Mouse (Mus musculus) C2C12 (cell line): Measurements from ENCODE around the gene Aaas. TPM values are rescaled to one million over a fixed set of nuclear protein-coding genes. Genes with fewer than 3 reads are reported as not detected.

ENCODE experiments used
- H3K27me3 ChIP-seq: one replicate; pipeline ENCODE4 v1.6.1; 2011; ENCODE audit not compliant: control insufficient read depth, insufficient read depth, insufficient read length
- H3K36me3 ChIP-seq: one replicate; pipeline ENCODE4 v1.6.1; 2011; ENCODE audit not compliant: control insufficient read depth, insufficient read depth
- H3K4me3 ChIP-seq: one replicate; pipeline ENCODE4 v1.5.1; 2011; ENCODE audit warnings: mild to moderate bottlenecking, control low read depth; ENCODE audit not compliant: poor library complexity, insufficient read depth, severe bottlenecking
- H3K79me2 ChIP-seq: one replicate; pipeline ENCODE4 v1.6.1; 2011; ENCODE audit not compliant: control insufficient read depth, insufficient read depth
- H3K79me3 ChIP-seq: one replicate; pipeline ENCODE4 v1.6.1; 2011; ENCODE audit warnings: low read depth, control low read depth
- H3ac ChIP-seq: one replicate; pipeline ENCODE3; 2011; ENCODE audit warnings: low read depth; ENCODE audit not compliant: control insufficient read depth, insufficient read length
- CEBPB ChIP-seq: IDR thresholded peaks from one replicate; pipeline ENCODE4 v1.6.1; 2011; ENCODE audit warnings: low read depth, mild to moderate bottlenecking, control low read depth, moderate library complexity
- CTCF ChIP-seq: IDR thresholded peaks from one replicate; pipeline ENCODE4 v1.5.1; 2011; ENCODE audit not compliant: control insufficient read depth, insufficient read depth, insufficient read length
- FOSL1 ChIP-seq: IDR thresholded peaks from one replicate; pipeline ENCODE4 v1.8.0; 2011; ENCODE audit warnings: mild to moderate bottlenecking, low read length; ENCODE audit not compliant: poor library complexity, insufficient read depth, severe bottlenecking
- MAX ChIP-seq: IDR thresholded peaks from one replicate; pipeline ENCODE4 v1.6.1; 2011; ENCODE audit warnings: mild to moderate bottlenecking, control low read depth
- MYOD1 ChIP-seq: IDR thresholded peaks from one replicate; pipeline ENCODE4 v1.6.1; 2011; ENCODE audit warnings: low read depth; ENCODE audit not compliant: control insufficient read depth, insufficient read length
- MYOG ChIP-seq: IDR thresholded peaks from one replicate; pipeline ENCODE4 v1.6.1; 2011; ENCODE audit not compliant: control insufficient read depth, insufficient read length; ENCODE audit errors: extremely low read depth
- USF1 ChIP-seq: IDR thresholded peaks from one replicate; pipeline ENCODE4 v1.6.1; 2011; ENCODE audit warnings: low read depth, mild to moderate bottlenecking, control low read depth, moderate library complexity
- polyA plus RNA-seq: library from polyadenylated mRNA; unstranded; fragments of >200 nt; fragmentation: generic; extraction: Trizol; gene quantifications from one replicate; pipeline ENCODE4 v1.2.1, GENCODE M21; 2012; ENCODE audit warnings: missing spikeins

Gene Aaas
- polyA plus RNA-seq, 1 experiment, result 217 TPM

GRCm38 (mm10) chr15:102355134-102355870, 4.7 kb upstream of the Aaas start:
- no peak overlapping the region for H3K4me3 ChIP-seq
- peak overlapping the region; percentile 0 for H3ac ChIP-seq
- H3K27me3 ChIP-seq, result no peaks in the 10 kb centered on the region
- H3K36me3 ChIP-seq, result no peaks in the 10 kb centered on the region
- no peaks in the 10 kb centered on the region for H3K79me3 ChIP-seq
- TF ChIP-seq USF1 (no peak), MAX (no peak), FOSL1 (no peak), CTCF (peak; percentile 52), CEBPB (no peak), MYOD1 (no peak), MYOG (no peak)
- peaks cover 2% of the 10 kb centered on the region for H3K79me2 ChIP-seq

DNA sequence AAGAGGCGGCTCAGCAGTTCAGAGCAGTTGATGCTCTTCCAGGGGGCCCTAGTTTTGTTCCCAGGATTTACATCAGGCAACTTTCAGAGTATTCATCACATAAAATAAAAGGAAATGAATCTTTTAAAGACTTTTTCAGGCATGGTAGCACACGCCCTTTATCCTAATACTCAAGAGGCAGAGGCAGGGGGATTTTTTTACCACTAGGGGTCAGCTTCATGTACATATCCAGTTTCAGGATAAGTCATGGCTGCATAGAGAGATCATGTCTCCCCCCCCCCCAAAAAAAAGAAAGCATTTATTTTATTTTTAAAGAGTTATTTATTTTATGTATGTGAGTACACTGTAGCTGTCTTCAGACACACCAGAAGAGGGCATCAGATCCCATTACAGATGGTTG, 3.4 kb upstream of the Aaas start:
- TF ChIP-seq FOSL1, result no peak
- no peak for TF ChIP-seq MYOD1
- TF ChIP-seq CTCF, result no peak
- no peak for TF ChIP-seq CEBPB
- no peak for TF ChIP-seq MYOG
- TF ChIP-seq MAX, result no peak
- TF ChIP-seq USF1, result no peak
- Histone ChIP-seq H3K79me3 (peaks cover 11% of the 10 kb centered on the region), H3K79me2 (peaks cover 15% of the 10 kb centered on the region), H3K4me3 (no peak overlapping the region), H3K27me3 (no peaks in the 10 kb centered on the region), H3ac (no peak overlapping the region), H3K36me3 (no peaks in the 10 kb centered on the region)

- Histone ChIP-seq H3K79me3 (peaks cover 14% of the 10 kb centered on the region), H3K36me3 (peaks cover 14% of the 10 kb centered on the region), H3K27me3 (no peaks in the 10 kb centered on the region), H3K4me3 (no peak overlapping the region), H3ac (no peak overlapping the region), H3K79me2 (peaks cover 25% of the 10 kb centered on the region)
- TF ChIP-seq FOSL1, result no peak
- TF ChIP-seq MYOG, result no peak
- TF ChIP-seq USF1, result no peak
- no peak for TF ChIP-seq CEBPB
- no peak for TF ChIP-seq MAX
- TF ChIP-seq MYOD1, result no peak
- TF ChIP-seq CTCF, result no peak
These were observed 1.6 kb upstream of the Aaas start for GRCm38 (mm10) chr15:102352177-102352576.

DNA sequence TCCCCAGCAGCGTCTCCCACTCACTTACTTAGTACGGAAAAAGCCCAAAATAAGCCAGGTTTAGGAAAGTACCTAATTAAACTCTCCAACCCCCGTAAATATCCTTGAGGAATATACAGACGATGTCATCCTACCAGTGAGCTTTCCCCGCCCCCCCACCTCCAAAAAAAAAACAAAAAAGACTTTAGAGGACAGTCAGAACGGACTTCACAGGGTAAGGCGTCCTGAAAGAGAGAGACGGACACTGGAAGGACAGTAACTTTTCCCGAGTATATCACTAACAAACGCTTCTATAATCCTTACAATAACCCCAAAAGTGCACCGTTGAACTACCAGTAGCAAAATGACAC, 346 bp upstream of the Aaas start:
- Histone ChIP-seq H3K27me3 (no peaks in the 10 kb centered on the region), H3ac (peak overlapping the region; percentile 28), H3K79me3 (peaks cover 16% of the 10 kb centered on the region), H3K4me3 (peak overlapping the region; percentile 97), H3K36me3 (peaks cover 27% of the 10 kb centered on the region), H3K79me2 (peaks cover 38% of the 10 kb centered on the region)
- no peak for TF ChIP-seq MYOD1
- TF ChIP-seq FOSL1, result no peak

DNA sequence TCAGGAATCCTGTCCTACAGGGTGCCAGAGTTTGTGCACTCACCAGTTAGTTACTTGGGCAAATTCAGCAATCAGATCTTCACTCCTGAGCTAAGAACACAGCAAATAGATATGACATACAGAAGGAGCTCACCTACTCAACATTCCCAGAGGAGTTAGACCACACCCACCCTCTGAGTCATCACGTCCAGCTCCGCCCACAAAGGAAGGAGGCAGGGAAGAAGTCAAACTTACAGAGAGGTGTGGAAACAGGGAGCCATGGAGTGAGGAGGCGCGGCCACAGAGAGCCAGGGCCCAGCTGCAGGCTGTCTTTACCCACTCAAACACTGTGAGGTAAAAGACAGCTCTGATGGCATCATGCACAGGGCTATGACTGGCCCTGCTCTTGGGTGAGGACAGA, 4.1 kb downstream of the Aaas start:
- H3ac ChIP-seq, result no peak overlapping the region
- no peaks in the 10 kb centered on the region for H3K27me3 ChIP-seq
- H3K4me3 ChIP-seq, result no peak overlapping the region
- peaks cover 19% of the 10 kb centered on the region for H3K79me3 ChIP-seq
- H3K79me2 ChIP-seq, result peaks cover 45% of the 10 kb centered on the region
- TF ChIP-seq MYOG (no peak), CEBPB (no peak), MYOD1 (no peak), FOSL1 (no peak), MAX (no peak), USF1 (no peak), CTCF (no peak)
- H3K36me3 ChIP-seq, result peaks cover 71% of the 10 kb centered on the region

GRCm38 (mm10) chr15:102344490-102344889, 6.1 kb downstream of the Aaas start:
- Histone ChIP-seq H3K4me3 (no peak overlapping the region), H3K79me2 (peaks cover 36% of the 10 kb centered on the region), H3K79me3 (peaks cover 11% of the 10 kb centered on the region), H3ac (no peak overlapping the region), H3K36me3 (peaks cover 89% of the 10 kb centered on the region), H3K27me3 (no peaks in the 10 kb centered on the region)
- no peak for TF ChIP-seq MYOD1
- TF ChIP-seq MYOG, result no peak
- no peak for TF ChIP-seq CEBPB
- TF ChIP-seq MAX, result no peak
